Mouse (Mus musculus) heart, embryonic 11.5 days (tissue): Measurements from ENCODE around the gene Phf23. TPM values are rescaled to one million over a fixed set of nuclear protein-coding genes. Genes with fewer than 3 reads are reported as not detected.
A peak's percentile ranks its signal among the peaks of the same experiment; 100 is the strongest.

Source experiments
- ATAC-seq: fragments of 200-750 bp; cut with Nextera tagmentation; replicated peaks from 2 replicates; pipeline ENCODE4 v1.8.0; 2017; ENCODE audit warnings: moderate library complexity; ENCODE audit not compliant: insufficient number of reproducible peaks, low FRiP score, low TSS enrichment
- H3K27ac ChIP-seq: fragments of 300-500 bp; sonication (generic); 2 replicates; pipeline ENCODE4 v1.5.1; 2014; ENCODE audit warnings: mild to moderate bottlenecking, low read depth, low read length
- H3K27me3 ChIP-seq: fragments of 300-500 bp; sonication (generic); 2 replicates; pipeline ENCODE4 v1.6.1; 2014; ENCODE audit warnings: mild to moderate bottlenecking, low read length, mixed read lengths; ENCODE audit not compliant: control insufficient read depth, insufficient read depth
- H3K36me3 ChIP-seq: fragments of 300-500 bp; sonication (generic); 2 replicates; pipeline ENCODE4 v1.6.1; 2014; ENCODE audit warnings: mild to moderate bottlenecking, low read length, moderate library complexity, mixed read lengths; ENCODE audit not compliant: control insufficient read depth, insufficient read depth
- H3K4me1 ChIP-seq: fragments of 300-500 bp; sonication (generic); 2 replicates; pipeline ENCODE4 v1.6.1; 2014; ENCODE audit warnings: low read length; ENCODE audit not compliant: control insufficient read depth, insufficient read depth
- H3K4me2 ChIP-seq: fragments of 300-500 bp; sonication (generic); 2 replicates; pipeline ENCODE4 v1.6.1; 2014; ENCODE audit warnings: mild to moderate bottlenecking, moderate library complexity
- H3K4me3 ChIP-seq: fragments of 300-500 bp; sonication (generic); 2 replicates; pipeline ENCODE4 v1.5.1; 2014; ENCODE audit warnings: low read depth, low read length
- H3K9ac ChIP-seq: fragments of 300-500 bp; sonication (generic); 2 replicates; pipeline ENCODE4 v1.6.1; 2014; ENCODE audit warnings: mild to moderate bottlenecking, low read depth, low read length, moderate library complexity
- H3K9me3 ChIP-seq: fragments of 300-500 bp; sonication (generic); replicated peaks from 2 replicates; pipeline ENCODE4 v1.6.1; 2016; ENCODE audit warnings: low read length; ENCODE audit not compliant: control insufficient read depth
- WGBS: fragments of 180-500 bp; shearing (Covaris S2); extraction: QIAGEN DNeasy Blood & Tissue Kit; methylation state at CpG from one replicate; pipeline ENCODE4 v1.1.7; 2014; ENCODE audit not compliant: insufficient replicate concordance; 5-methylcytosine and 5-hydroxymethylcytosine counted together
- polyA plus RNA-seq: library from polyadenylated mRNA; unstranded; fragments of >200 nt; fragmentation: Nextera tagmentation; extraction: Ambion mirVana; gene quantifications from 2 replicates; pipeline ENCODE4 v1.2.1, GENCODE M21; 2014

The Phf23 gene
- polyA plus RNA-seq, 1 experiment from 2014 or later = 29.9 TPM

GRCm38 (mm10) chr11:69966860-69967517 is 28.6 kb upstream of the Phf23 start:
- H3K27ac ChIP-seq = no peak overlapping the region
- H3K36me3 ChIP-seq = peaks cover 13% of the 10 kb centered on the region
- WGBS = 38% methylated on average over 17 of the region's 17 CpGs
- peak overlapping the region; percentile 56 for H3K9ac ChIP-seq
- ATAC-seq = no peak
- peaks cover 10% of the 10 kb centered on the region for H3K4me1 ChIP-seq
- H3K27me3 ChIP-seq = peaks cover 53% of the 10 kb centered on the region
- H3K4me2 ChIP-seq = peak overlapping the region; percentile 73
- H3K4me3 ChIP-seq = peak overlapping the region; percentile 33
- H3K9me3 ChIP-seq = no peaks in the 10 kb centered on the region

GRCm38 (mm10) chr11:69968793-69969192 is 26.8 kb upstream of the Phf23 start:
- WGBS = 78% methylated on average over 4 of the region's 4 CpGs

GRCm38 (mm10) chr11:69970222-69970621 is 25.4 kb upstream of the Phf23 start:
- Histone ChIP-seq H3K4me2 (no peak overlapping the region), H3K27me3 (peaks cover 23% of the 10 kb centered on the region), H3K36me3 (peaks cover 26% of the 10 kb centered on the region), H3K4me1 (peaks cover 10% of the 10 kb centered on the region), H3K4me3 (no peak overlapping the region), H3K27ac (no peak overlapping the region), H3K9ac (no peak overlapping the region), H3K9me3 (no peaks in the 10 kb centered on the region)
- 81% methylated on average over 6 of the region's 6 CpGs for WGBS
- no peak for ATAC-seq

More at GRCm38 (mm10) chr11:69968793-69969192, 26.8 kb upstream of the Phf23 start:
- ATAC-seq = no peak
- H3K9me3 ChIP-seq = no peaks in the 10 kb centered on the region
- no peak overlapping the region for H3K4me3 ChIP-seq
- peaks cover 10% of the 10 kb centered on the region for H3K4me1 ChIP-seq
- peaks cover 15% of the 10 kb centered on the region for H3K36me3 ChIP-seq
- H3K27ac ChIP-seq = no peak overlapping the region
- H3K4me2 ChIP-seq = no peak overlapping the region
- H3K9ac ChIP-seq = no peak overlapping the region
- H3K27me3 ChIP-seq = peaks cover 37% of the 10 kb centered on the region

- ATAC-seq = no peak
- Histone ChIP-seq H3K36me3 (peaks cover 28% of the 10 kb centered on the region), H3K4me2 (no peak overlapping the region), H3K27ac (no peak overlapping the region), H3K4me3 (no peak overlapping the region), H3K9ac (no peak overlapping the region), H3K9me3 (no peaks in the 10 kb centered on the region), H3K27me3 (peaks cover 17% of the 10 kb centered on the region), H3K4me1 (peaks cover 9% of the 10 kb centered on the region)
- 83% methylated on average over 3 of the region's 3 CpGs for WGBS
Measured at GRCm38 (mm10) chr11:69970775-69971174, 24.8 kb upstream of the Phf23 start.

GRCm38 (mm10) chr11:69974907-69975306 is 20.7 kb upstream of the Phf23 start:
- H3K4me3 ChIP-seq = no peak overlapping the region
- no peaks in the 10 kb centered on the region for H3K27me3 ChIP-seq
- peaks cover 33% of the 10 kb centered on the region for H3K36me3 ChIP-seq
- H3K9ac ChIP-seq = no peak overlapping the region
- no peak overlapping the region for H3K27ac ChIP-seq
- no peak overlapping the region for H3K4me2 ChIP-seq
- ATAC-seq = no peak
- no peaks in the 10 kb centered on the region for H3K9me3 ChIP-seq
- peaks cover 4% of the 10 kb centered on the region; the same call in 1 of the 2 replicates for H3K4me1 ChIP-seq
- WGBS = 79% methylated on average over 2 of the region's 2 CpGs

GRCm38 (mm10) chr11:69976271-69976670 is 19.3 kb upstream of the Phf23 start:
- no peak overlapping the region for H3K4me2 ChIP-seq
- peaks cover 26% of the 10 kb centered on the region for H3K36me3 ChIP-seq
- H3K27ac ChIP-seq = no peak overlapping the region
- peaks cover 4% of the 10 kb centered on the region; the same call in 1 of the 2 replicates for H3K4me1 ChIP-seq
- H3K9ac ChIP-seq = no peak overlapping the region
- no peaks in the 10 kb centered on the region for H3K9me3 ChIP-seq
- H3K27me3 ChIP-seq = no peaks in the 10 kb centered on the region
- ATAC-seq = no peak
- H3K4me3 ChIP-seq = no peak overlapping the region
- 54% methylated on average over 4 of the region's 4 CpGs for WGBS

GRCm38 (mm10) chr11:69979827-69980195 is 15.8 kb upstream of the Phf23 start:
- no peaks in the 10 kb centered on the region for H3K27me3 ChIP-seq
- 2% methylated on average over 16 of the region's 16 CpGs for WGBS
- peak overlapping the region; percentile 100 for H3K4me3 ChIP-seq
- no peaks in the 10 kb centered on the region for H3K9me3 ChIP-seq
- peak overlapping the region; percentile 97 for H3K4me2 ChIP-seq
- H3K4me1 ChIP-seq = peaks cover 20% of the 10 kb centered on the region
- no peak for ATAC-seq
- H3K36me3 ChIP-seq = peaks cover 17% of the 10 kb centered on the region
- peak overlapping the region; percentile 99 for H3K27ac ChIP-seq
- peak overlapping the region; percentile 99 for H3K9ac ChIP-seq

GRCm38 (mm10) chr11:69980196-69981140 is 15.1 kb upstream of the Phf23 start:
- Histone ChIP-seq H3K36me3 (peaks cover 17% of the 10 kb centered on the region), H3K9me3 (no peaks in the 10 kb centered on the region), H3K4me2 (peak overlapping the region; percentile 97), H3K4me3 (peak overlapping the region; percentile 100), H3K4me1 (peaks cover 20% of the 10 kb centered on the region), H3K27ac (peak overlapping the region; percentile 99), H3K27me3 (no peaks in the 10 kb centered on the region), H3K9ac (peak overlapping the region; percentile 99)
- WGBS = 0% methylated on average over 44 of the region's 60 CpGs
- peak; percentile 88 for ATAC-seq
